Mouse (Mus musculus): ENCODE measurements around the gene Chst14. TPM values are rescaled to one million over a fixed set of nuclear protein-coding genes. Genes with fewer than 3 reads are reported as not detected.

Gene Chst14
- polyA plus RNA-seq, 1 experiment: 3.1 TPM

GRCm38 (mm10) chr2:118902051-118903025, 24.0 kb upstream of the Chst14 start:
- TF ChIP-seq POLR2A (IDR thresholded peaks at IDR 0.05; ENCODE audit: extremely low read depth, insufficient read depth, low read length): no peak
- TF ChIP-seq CTCF (IDR thresholded peaks at IDR 0.05; ENCODE audit: extremely low read depth, insufficient read depth, low read length): no peak
- Histone ChIP-seq H3K4me1 (ENCODE audit: control insufficient read depth, insufficient read depth, low read length) (peaks cover 12% of the 10 kb centered on the region), H3K27ac (ENCODE audit: insufficient read depth, low read length) (0 out of 2 replicates have a peak overlapping the region, but pooled peaks have one; percentile 96), H3K4me3 (ENCODE audit: insufficient read depth, low read length) (peak overlapping the region; percentile 73)

- Histone ChIP-seq H3K4me3 (ENCODE audit: insufficient read depth, low read length) (peak overlapping the region; percentile 73; the same call in 1 of the 2 replicates), H3K27ac (ENCODE audit: insufficient read depth, low read length) (no peak overlapping the region), H3K4me1 (ENCODE audit: control insufficient read depth, insufficient read depth, low read length) (peaks cover 12% of the 10 kb centered on the region)
- no peak for TF ChIP-seq CTCF (IDR thresholded peaks at IDR 0.05; ENCODE audit: extremely low read depth, insufficient read depth, low read length)
- TF ChIP-seq POLR2A (IDR thresholded peaks at IDR 0.05; ENCODE audit: extremely low read depth, insufficient read depth, low read length): no peak
Observed at GRCm38 (mm10) chr2:118903333-118903741, 23.0 kb upstream of the Chst14 start.

- Histone ChIP-seq H3K4me3 (ENCODE audit: insufficient read depth, low read length) (no peak overlapping the region), H3K4me1 (ENCODE audit: control insufficient read depth, insufficient read depth, low read length) (peaks cover 12% of the 10 kb centered on the region), H3K27ac (ENCODE audit: insufficient read depth, low read length) (no peak overlapping the region)
- TF ChIP-seq POLR2A (IDR thresholded peaks at IDR 0.05; ENCODE audit: extremely low read depth, insufficient read depth, low read length): no peak
- TF ChIP-seq CTCF (IDR thresholded peaks at IDR 0.05; ENCODE audit: extremely low read depth, insufficient read depth, low read length): no peak
Observed at GRCm38 (mm10) chr2:118905433-118906117, 20.7 kb upstream of the Chst14 start.

- Histone ChIP-seq H3K27ac (ENCODE audit: insufficient read depth, low read length) (no peak overlapping the region), H3K4me1 (ENCODE audit: control insufficient read depth, insufficient read depth, low read length) (peaks cover 12% of the 10 kb centered on the region), H3K4me3 (ENCODE audit: insufficient read depth, low read length) (no peak overlapping the region)
- no peak for TF ChIP-seq POLR2A (IDR thresholded peaks at IDR 0.05; ENCODE audit: extremely low read depth, insufficient read depth, low read length)
- TF ChIP-seq CTCF (IDR thresholded peaks at IDR 0.05; ENCODE audit: extremely low read depth, insufficient read depth, low read length): no peak
Observed at GRCm38 (mm10) chr2:118906118-118906492, 20.2 kb upstream of the Chst14 start.

- no peak overlapping the region for H3K4me3 ChIP-seq (ENCODE audit: insufficient read depth, low read length)
- H3K4me1 ChIP-seq (ENCODE audit: control insufficient read depth, insufficient read depth, low read length): peaks cover 12% of the 10 kb centered on the region
- no peak overlapping the region for H3K27ac ChIP-seq (ENCODE audit: insufficient read depth, low read length)
- TF ChIP-seq CTCF (IDR thresholded peaks at IDR 0.05; ENCODE audit: extremely low read depth, insufficient read depth, low read length) (no peak), POLR2A (IDR thresholded peaks at IDR 0.05; ENCODE audit: extremely low read depth, insufficient read depth, low read length) (no peak)
Observed at GRCm38 (mm10) chr2:118907781-118908180, 18.5 kb upstream of the Chst14 start.

- H3K27ac ChIP-seq (ENCODE audit: insufficient read depth, low read length): no peak overlapping the region
- no peak overlapping the region for H3K4me3 ChIP-seq (ENCODE audit: insufficient read depth, low read length)
- TF ChIP-seq POLR2A (IDR thresholded peaks at IDR 0.05; ENCODE audit: extremely low read depth, insufficient read depth, low read length): no peak
- no peak for TF ChIP-seq CTCF (IDR thresholded peaks at IDR 0.05; ENCODE audit: extremely low read depth, insufficient read depth, low read length)
- peaks cover 11% of the 10 kb centered on the region for H3K4me1 ChIP-seq (ENCODE audit: control insufficient read depth, insufficient read depth, low read length)
Observed at GRCm38 (mm10) chr2:118909151-118909550, 17.1 kb upstream of the Chst14 start.

GRCm38 (mm10) chr2:118910605-118911278, 15.6 kb upstream of the Chst14 start:
- H3K27ac ChIP-seq (ENCODE audit: insufficient read depth, low read length): no peak overlapping the region
- H3K4me1 ChIP-seq (ENCODE audit: control insufficient read depth, insufficient read depth, low read length): peaks cover 4% of the 10 kb centered on the region; the same call in 1 of the 2 replicates
- no peak for TF ChIP-seq CTCF (IDR thresholded peaks at IDR 0.05; ENCODE audit: extremely low read depth, insufficient read depth, low read length)
- no peak for TF ChIP-seq POLR2A (IDR thresholded peaks at IDR 0.05; ENCODE audit: extremely low read depth, insufficient read depth, low read length)
- no peak overlapping the region for H3K4me3 ChIP-seq (ENCODE audit: insufficient read depth, low read length)

- Histone ChIP-seq H3K27ac (ENCODE audit: insufficient read depth, low read length) (no peak overlapping the region), H3K4me3 (ENCODE audit: insufficient read depth, low read length) (no peak overlapping the region), H3K4me1 (ENCODE audit: control insufficient read depth, insufficient read depth, low read length) (peaks cover 4% of the 10 kb centered on the region; the same call in 1 of the 2 replicates)
- TF ChIP-seq POLR2A (IDR thresholded peaks at IDR 0.05; ENCODE audit: extremely low read depth, insufficient read depth, low read length): no peak
- TF ChIP-seq CTCF (IDR thresholded peaks at IDR 0.05; ENCODE audit: extremely low read depth, insufficient read depth, low read length): no peak
Observed at GRCm38 (mm10) chr2:118912706-118913105, 13.6 kb upstream of the Chst14 start.
